Mouse (Mus musculus) cerebellum, adult 18-20 months (tissue): ENCODE data around the gene Tsen15.

Source experiments
- DNase-seq, 2 experiments: peaks; one replicate each; pipeline ENCODE4 v3.0.0; 2021

The Tsen15 gene

GRCm38 (mm10) chr1:152386188-152386835 is at the start of gene Tsen15:
TSS of gene Tsen15 (minus strand) at chr1:152386688.
- peak; percentile 87 to 92 for DNase-seq

- no peak for DNase-seq
Measured at GRCm38 (mm10) chr1:152434166-152434565, 47.7 kb upstream of the Tsen15 start.

GRCm38 (mm10) chr1:152429805-152430204 is 43.3 kb upstream of the Tsen15 start:
- DNase-seq = no peak

GRCm38 (mm10) chr1:152427912-152428581 is 41.6 kb upstream of the Tsen15 start:
- DNase-seq = no peak

GRCm38 (mm10) chr1:152423052-152423451 is 36.6 kb upstream of the Tsen15 start:
- DNase-seq = no peak

- DNase-seq = no peak
Measured at GRCm38 (mm10) chr1:152422295-152422694, 35.8 kb upstream of the Tsen15 start.

- no peak for DNase-seq
Measured at GRCm38 (mm10) chr1:152417602-152418001, 31.1 kb upstream of the Tsen15 start.

- no peak for DNase-seq
Measured at GRCm38 (mm10) chr1:152416306-152416904, 29.9 kb upstream of the Tsen15 start.

- no peak for DNase-seq
Measured at GRCm38 (mm10) chr1:152414451-152414850, 28.0 kb upstream of the Tsen15 start.

- DNase-seq = no peak
Measured at GRCm38 (mm10) chr1:152413961-152414360, 27.5 kb upstream of the Tsen15 start.

GRCm38 (mm10) chr1:152413116-152413515 is 26.6 kb upstream of the Tsen15 start:
- DNase-seq = no peak

- peak; percentile 74 to 81 for DNase-seq
Measured at GRCm38 (mm10) chr1:152410657-152411056, 24.2 kb upstream of the Tsen15 start.

- DNase-seq = no peak
Measured at GRCm38 (mm10) chr1:152409356-152409755, 22.9 kb upstream of the Tsen15 start.

GRCm38 (mm10) chr1:152407021-152407946 is 20.8 kb upstream of the Tsen15 start:
- no peak for DNase-seq

GRCm38 (mm10) chr1:152400556-152401540 is 14.4 kb upstream of the Tsen15 start:
- no peak for DNase-seq

GRCm38 (mm10) chr1:152399790-152400555 is 13.5 kb upstream of the Tsen15 start, which contains the start of gene Colgalt2:
TSS of gene Colgalt2 (plus strand) at chr1:152399830.
- peak; percentile 40 to 66 for DNase-seq

GRCm38 (mm10) chr1:152398708-152399107 is 12.2 kb upstream of the Tsen15 start:
- DNase-seq = no peak

- DNase-seq = no peak
Measured at GRCm38 (mm10) chr1:152394956-152395515, 8.5 kb upstream of the Tsen15 start.

GRCm38 (mm10) chr1:152394137-152394536 is 7.6 kb upstream of the Tsen15 start:
- no peak for DNase-seq

- DNase-seq = no peak
Measured at GRCm38 (mm10) chr1:152389271-152389670, 2.8 kb upstream of the Tsen15 start.
